Mouse (Mus musculus): ENCODE results near the gene Acaca.

DNA sequence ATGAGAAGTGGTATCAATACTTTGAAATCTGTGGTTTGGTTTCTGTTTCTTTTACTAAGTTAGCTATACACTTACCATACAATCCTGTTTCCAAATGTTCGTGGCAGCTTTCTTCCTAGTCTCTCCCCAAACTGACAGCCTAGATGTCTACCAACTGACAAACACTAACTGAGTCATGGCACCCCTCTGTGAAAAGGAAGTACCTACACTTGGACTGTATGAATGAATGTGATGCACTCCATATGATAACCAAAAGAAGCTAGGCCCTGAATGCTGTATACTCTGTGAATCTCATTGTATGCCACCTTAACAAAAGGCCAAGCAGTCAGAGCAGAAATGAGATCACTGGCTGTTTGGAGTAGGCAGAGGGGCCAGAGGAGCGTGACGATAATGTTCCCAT, 227.8 kb downstream of the Acaca start:
- no peak for TF ChIP-seq CTCF (conservative IDR thresholded peaks at IDR 0.05; ENCODE audit: low read length)
- no peak for TF ChIP-seq NANOG (IDR thresholded peaks at IDR 0.05; ENCODE audit: borderline replicate concordance, low read length)
- no peak for TF ChIP-seq POU5F1 (IDR thresholded peaks at IDR 0.05; ENCODE audit: borderline replicate concordance, low read length)

Measured in E14TG2a.4 (cell line).